Mouse (Mus musculus) neural tube, embryonic 14.5 days (tissue): ENCODE results near the gene Esam. TPM values are rescaled to one million over a fixed set of nuclear protein-coding genes. Genes with fewer than 3 reads are reported as not detected.

Source experiments
- ATAC-seq: fragments of 200-750 bp; cut with Nextera tagmentation; 2 replicates; pipeline ENCODE4 v1.8.0; 2017; ENCODE audit warnings: low read depth, mild to moderate bottlenecking, moderate TSS enrichment, moderate library complexity
- H3K27ac ChIP-seq: fragments of 300-500 bp; sonication (generic); 2 replicates; pipeline ENCODE4 v1.5.1; 2014; ENCODE audit warnings: low read depth, mild to moderate bottlenecking, control low read depth, low read length, moderate library complexity, mixed read lengths
- H3K27me3 ChIP-seq: fragments of 300-500 bp; sonication (generic); 2 replicates; pipeline ENCODE4 v1.6.1; 2014; ENCODE audit warnings: low read length; ENCODE audit not compliant: control insufficient read depth, insufficient read depth
- H3K36me3 ChIP-seq: fragments of 300-500 bp; sonication (generic); 2 replicates; pipeline ENCODE4 v1.6.1; 2014; ENCODE audit warnings: low read length, mixed read lengths; ENCODE audit not compliant: control insufficient read depth, insufficient read depth
- H3K4me1 ChIP-seq: fragments of 300-500 bp; sonication (generic); 2 replicates; pipeline ENCODE4 v1.6.1; 2014; ENCODE audit warnings: low read length; ENCODE audit not compliant: control insufficient read depth, insufficient read depth
- H3K4me2 ChIP-seq: fragments of 300-500 bp; sonication (generic); 2 replicates; pipeline ENCODE4 v1.6.1; 2014; ENCODE audit warnings: mild to moderate bottlenecking, low read depth, low read length, control low read depth
- H3K4me3 ChIP-seq: fragments of 300-500 bp; sonication (generic); 2 replicates; pipeline ENCODE4 v1.5.1; 2014; ENCODE audit warnings: low read depth, low read length, control low read depth, mixed read lengths
- H3K9ac ChIP-seq: fragments of 300-500 bp; sonication (generic); replicated peaks from 2 replicates; pipeline ENCODE4 v1.6.1; 2014; ENCODE audit warnings: low read depth, mild to moderate bottlenecking, control low read depth, low read length, mixed read lengths
- H3K9me3 ChIP-seq: fragments of 300-500 bp; sonication (generic); 2 replicates; pipeline ENCODE4 v1.6.1; 2016; ENCODE audit warnings: low read length; ENCODE audit not compliant: control insufficient read depth
- WGBS: fragments of 180-500 bp; shearing (Covaris S2); extraction: QIAGEN DNeasy Blood & Tissue Kit; methylation state at CpG from one replicate; pipeline ENCODE4 v1.1.7; 2014; 5-methylcytosine and 5-hydroxymethylcytosine counted together
- polyA plus RNA-seq: library from polyadenylated mRNA; unstranded; fragments of >200 nt; fragmentation: Nextera tagmentation; extraction: Ambion mirVana; gene quantifications from 2 replicates; pipeline ENCODE4 v1.2.1, GENCODE M21; 2014

Gene Esam
- 24.0 and 42.5 TPM in 2 replicates for polyA plus RNA-seq

GRCm38 (mm10) chr9:37527396-37528224 is at the start of gene Esam:
TSS of gene Esam (plus strand) at chr9:37528078.
- H3K36me3 ChIP-seq = no peaks in the 10 kb centered on the region; the same call in 1 of the 2 replicates
- WGBS = 2% methylated on average over 41 of the region's 41 CpGs
- H3K27me3 ChIP-seq = peaks cover 30% of the 10 kb centered on the region
- no peak within 1 kb of the TSS for H3K9ac ChIP-seq
- H3K27ac ChIP-seq = 0 out of 2 replicates have a peak within 1 kb of the TSS, but pooled peaks have one; percentile 12
- peak within 1 kb of the TSS; percentile 6; the same call in 1 of the 2 replicates for H3K4me3 ChIP-seq
- peak within 1 kb of the TSS; percentile 16; the same call in 1 of the 2 replicates for H3K4me2 ChIP-seq
- H3K9me3 ChIP-seq = no peaks in the 10 kb centered on the region
- no peak for ATAC-seq
- H3K4me1 ChIP-seq = peaks cover 15% of the 10 kb centered on the region

- H3K27ac ChIP-seq = no peak overlapping the region
- H3K9ac ChIP-seq = no peak overlapping the region
- WGBS = 55% methylated on average over 5 of the region's 5 CpGs
- ATAC-seq = no peak
- H3K4me3 ChIP-seq = no peak overlapping the region
- no peaks in the 10 kb centered on the region for H3K9me3 ChIP-seq
- H3K36me3 ChIP-seq = no peaks in the 10 kb centered on the region
- no peaks in the 10 kb centered on the region for H3K4me1 ChIP-seq
- no peaks in the 10 kb centered on the region for H3K27me3 ChIP-seq
- no peak overlapping the region for H3K4me2 ChIP-seq
Measured at GRCm38 (mm10) chr9:37485146-37485545, 42.7 kb upstream of the Esam start.

GRCm38 (mm10) chr9:37488041-37488440 is 39.8 kb upstream of the Esam start:
- no peaks in the 10 kb centered on the region for H3K9me3 ChIP-seq
- ATAC-seq = no peak
- H3K27ac ChIP-seq = no peak overlapping the region
- H3K27me3 ChIP-seq = no peaks in the 10 kb centered on the region
- H3K9ac ChIP-seq = no peak overlapping the region
- no peaks in the 10 kb centered on the region for H3K36me3 ChIP-seq
- WGBS = 42% methylated on average over 4 of the region's 4 CpGs
- peaks cover 10% of the 10 kb centered on the region for H3K4me1 ChIP-seq
- H3K4me3 ChIP-seq = peak overlapping the region; percentile 95
- H3K4me2 ChIP-seq = peak overlapping the region; percentile 60

GRCm38 (mm10) chr9:37488611-37489396 is 39.1 kb upstream of the Esam start, which contains the start of gene Msantd2:
TSS of gene Msantd2 (plus strand) at chr9:37489319.
- Histone ChIP-seq H3K9me3 (no peaks in the 10 kb centered on the region), H3K27me3 (no peaks in the 10 kb centered on the region), H3K4me2 (peak within 1 kb of the TSS; percentile 60), H3K4me3 (peak within 1 kb of the TSS; percentile 95), H3K27ac (peak within 1 kb of the TSS; percentile 99), H3K36me3 (no peaks in the 10 kb centered on the region), H3K4me1 (peaks cover 10% of the 10 kb centered on the region), H3K9ac (peak within 1 kb of the TSS; percentile 92)
- peak; percentile 98 for ATAC-seq
- under 1% methylated on average over 43 of the region's 44 CpGs for WGBS

- Histone ChIP-seq H3K9me3 (no peaks in the 10 kb centered on the region), H3K9ac (peak overlapping the region; percentile 92), H3K4me1 (peaks cover 10% of the 10 kb centered on the region), H3K36me3 (no peaks in the 10 kb centered on the region), H3K4me2 (peak overlapping the region; percentile 60), H3K27ac (peak overlapping the region; percentile 99), H3K4me3 (peak overlapping the region; percentile 95), H3K27me3 (no peaks in the 10 kb centered on the region)
- ATAC-seq = peak; percentile 80
- WGBS = 1% methylated on average over 51 of the region's 75 CpGs
Measured at GRCm38 (mm10) chr9:37489446-37490120, 38.3 kb upstream of the Esam start.

- no peaks in the 10 kb centered on the region for H3K27me3 ChIP-seq
- ATAC-seq = no peak
- no peak overlapping the region for H3K27ac ChIP-seq
- no peaks in the 10 kb centered on the region for H3K36me3 ChIP-seq
- H3K9ac ChIP-seq = no peak overlapping the region
- peaks cover 7% of the 10 kb centered on the region for H3K4me1 ChIP-seq
- H3K4me3 ChIP-seq = no peak overlapping the region
- H3K9me3 ChIP-seq = no peaks in the 10 kb centered on the region
- no peak overlapping the region for H3K4me2 ChIP-seq
- WGBS = 75% methylated on average over 3 of the region's 3 CpGs
Measured at GRCm38 (mm10) chr9:37495761-37496160, 32.1 kb upstream of the Esam start.

GRCm38 (mm10) chr9:37496325-37496724 is 31.6 kb upstream of the Esam start:
- Histone ChIP-seq H3K4me3 (no peak overlapping the region), H3K9ac (no peak overlapping the region), H3K4me1 (peaks cover 1% of the 10 kb centered on the region), H3K27ac (no peak overlapping the region), H3K27me3 (no peaks in the 10 kb centered on the region), H3K4me2 (no peak overlapping the region), H3K36me3 (no peaks in the 10 kb centered on the region), H3K9me3 (no peaks in the 10 kb centered on the region)
- no peak for ATAC-seq

- Histone ChIP-seq H3K4me3 (no peak overlapping the region), H3K4me2 (no peak overlapping the region), H3K27me3 (no peaks in the 10 kb centered on the region), H3K4me1 (no peaks in the 10 kb centered on the region), H3K27ac (no peak overlapping the region), H3K36me3 (no peaks in the 10 kb centered on the region), H3K9me3 (no peaks in the 10 kb centered on the region), H3K9ac (no peak overlapping the region)
- 77% methylated on average over 3 of the region's 3 CpGs for WGBS
- ATAC-seq = no peak
Measured at GRCm38 (mm10) chr9:37500201-37500600, 27.7 kb upstream of the Esam start.
